Mouse (Mus musculus) heart, postnatal 0 days (tissue): ENCODE measurements around the gene Tpcn1.

Experiments used
- CTCF ChIP-seq: IDR thresholded peaks from 2 replicates; pipeline ENCODE4 v1.5.1; 2016; ENCODE audit warnings: antibody characterized with exemption, control low read depth, low read depth
- EP300 ChIP-seq: IDR thresholded peaks from 2 replicates; pipeline ENCODE4 v1.6.1; 2016; ENCODE audit warnings: antibody characterized with exemption, low read depth

GRCm38 (mm10) chr5:120603515-120603914 is 15.0 kb upstream of the Tpcn1 start:
- TF ChIP-seq EP300 (no peak), CTCF (no peak)
